Mouse (Mus musculus) cerebellum, adult 2 months (tissue): ENCODE results near the gene Tmod1.

Experiments used
- CTCF ChIP-seq: fragments of 200-500 bp; IDR thresholded peaks from 2 replicates; pipeline ENCODE4 v1.5.1; 2011; ENCODE audit warnings: low read depth, mild to moderate bottlenecking, control low read depth, low read length, moderate library complexity, borderline replicate concordance; ENCODE audit not compliant: insufficient read depth
- POLR2A ChIP-seq: fragments of 200-500 bp; IDR thresholded peaks from 2 replicates; pipeline ENCODE4 v1.6.1; 2011; ENCODE audit warnings: low read length, control low read depth, borderline replicate concordance; ENCODE audit not compliant: insufficient read depth

- TF ChIP-seq CTCF: no peak
- TF ChIP-seq POLR2A: no peak
These were observed 22.7 kb downstream of the Tmod1 start for GRCm38 (mm10) chr4:46061259-46061962.
